Mouse (Mus musculus): ENCODE results near the gene Tsku. TPM values are rescaled to one million over a fixed set of nuclear protein-coding genes. Genes with fewer than 3 reads are reported as not detected.

Tsku gene
- polyA plus RNA-seq, 1 experiment from 2014 or later = 8.0 TPM

- Histone ChIP-seq H3K4me1 (ENCODE audit: control insufficient read depth, insufficient read depth, low read length) (no peaks in the 10 kb centered on the region), H3K27ac (ENCODE audit: low read length) (no peak overlapping the region), H3K9me3 (replicated peaks; ENCODE audit: control insufficient read depth, low read length, poor library complexity, severe bottlenecking) (no peaks in the 10 kb centered on the region), H3K36me3 (ENCODE audit: control insufficient read depth, insufficient read depth, low read length) (no peaks in the 10 kb centered on the region), H3K9ac (ENCODE audit: low read depth, low read length) (no peak overlapping the region), H3K4me3 (ENCODE audit: low read depth, low read length) (no peak overlapping the region), H3K4me2 (ENCODE audit: low read length) (no peak overlapping the region), H3K27me3 (ENCODE audit: control insufficient read depth, insufficient read depth, low read depth, low read length) (no peaks in the 10 kb centered on the region)
- no peak for ATAC-seq
- 83% methylated on average over 1 of the region's 1 CpGs for WGBS
Observed at GRCm38 (mm10) chr7:98324228-98324627, 36.9 kb downstream of the Tsku start.

GRCm38 (mm10) chr7:98323288-98324019 lies 37.7 kb downstream of the Tsku start:
- Histone ChIP-seq H3K9me3 (replicated peaks; ENCODE audit: control insufficient read depth, low read length, poor library complexity, severe bottlenecking) (no peaks in the 10 kb centered on the region), H3K27me3 (ENCODE audit: control insufficient read depth, insufficient read depth, low read depth, low read length) (no peaks in the 10 kb centered on the region), H3K4me2 (ENCODE audit: low read length) (no peak overlapping the region), H3K9ac (ENCODE audit: low read depth, low read length) (no peak overlapping the region), H3K36me3 (ENCODE audit: control insufficient read depth, insufficient read depth, low read length) (no peaks in the 10 kb centered on the region), H3K4me1 (ENCODE audit: control insufficient read depth, insufficient read depth, low read length) (no peaks in the 10 kb centered on the region), H3K4me3 (ENCODE audit: low read depth, low read length) (no peak overlapping the region), H3K27ac (ENCODE audit: low read length) (no peak overlapping the region)
- ATAC-seq = peak; percentile 68; the same call in 1 of the 2 replicates
- 24% methylated on average over 5 of the region's 5 CpGs for WGBS

GRCm38 (mm10) chr7:98322415-98322814 lies 38.7 kb downstream of the Tsku start:
- H3K9ac ChIP-seq (ENCODE audit: low read depth, low read length) = no peak overlapping the region
- no peak overlapping the region for H3K4me3 ChIP-seq (ENCODE audit: low read depth, low read length)
- no peaks in the 10 kb centered on the region for H3K4me1 ChIP-seq (ENCODE audit: control insufficient read depth, insufficient read depth, low read length)
- H3K27me3 ChIP-seq (ENCODE audit: control insufficient read depth, insufficient read depth, low read depth, low read length) = no peaks in the 10 kb centered on the region
- no peaks in the 10 kb centered on the region for H3K36me3 ChIP-seq (ENCODE audit: control insufficient read depth, insufficient read depth, low read length)
- 87% methylated on average over 3 of the region's 3 CpGs for WGBS
- no peak for ATAC-seq
- H3K9me3 ChIP-seq (replicated peaks; ENCODE audit: control insufficient read depth, low read length, poor library complexity, severe bottlenecking) = no peaks in the 10 kb centered on the region
- no peak overlapping the region for H3K4me2 ChIP-seq (ENCODE audit: low read length)
- no peak overlapping the region for H3K27ac ChIP-seq (ENCODE audit: low read length)

- H3K9me3 ChIP-seq (replicated peaks; ENCODE audit: control insufficient read depth, low read length, poor library complexity, severe bottlenecking) = no peaks in the 10 kb centered on the region
Observed at GRCm38 (mm10) chr7:98321083-98321482, 40.0 kb downstream of the Tsku start, which contains the start of gene Acer3. Acer3 (minus strand) TSS chr7:98321208.

GRCm38 (mm10) chr7:98320006-98320556 lies 41.0 kb downstream of the Tsku start:
- H3K27me3 ChIP-seq (ENCODE audit: control insufficient read depth, insufficient read depth, low read depth, low read length) = no peaks in the 10 kb centered on the region
- no peak overlapping the region for H3K9ac ChIP-seq (ENCODE audit: low read depth, low read length)
- H3K4me3 ChIP-seq (ENCODE audit: low read depth, low read length) = no peak overlapping the region
- no peaks in the 10 kb centered on the region for H3K36me3 ChIP-seq (ENCODE audit: control insufficient read depth, insufficient read depth, low read length)
- no peak overlapping the region for H3K27ac ChIP-seq (ENCODE audit: low read length)
- no peak for ATAC-seq
- no peaks in the 10 kb centered on the region for H3K4me1 ChIP-seq (ENCODE audit: control insufficient read depth, insufficient read depth, low read length)
- H3K9me3 ChIP-seq (replicated peaks; ENCODE audit: control insufficient read depth, low read length, poor library complexity, severe bottlenecking) = no peaks in the 10 kb centered on the region
- WGBS = 80% methylated on average over 7 of the region's 7 CpGs
- no peak overlapping the region for H3K4me2 ChIP-seq (ENCODE audit: low read length)

More at GRCm38 (mm10) chr7:98321083-98321482, 40.0 kb downstream of the Tsku start, which contains the start of gene Acer3:
- no peak within 1 kb of the TSS for H3K4me2 ChIP-seq (ENCODE audit: low read length)
- no peaks in the 10 kb centered on the region for H3K36me3 ChIP-seq (ENCODE audit: control insufficient read depth, insufficient read depth, low read length)
- no peak within 1 kb of the TSS for H3K27ac ChIP-seq (ENCODE audit: low read length)
- H3K9ac ChIP-seq (ENCODE audit: low read depth, low read length) = no peak within 1 kb of the TSS
- no peak for ATAC-seq
- WGBS = 84% methylated on average over 2 of the region's 2 CpGs
- H3K4me1 ChIP-seq (ENCODE audit: control insufficient read depth, insufficient read depth, low read length) = no peaks in the 10 kb centered on the region
- no peak within 1 kb of the TSS for H3K4me3 ChIP-seq (ENCODE audit: low read depth, low read length)
- H3K27me3 ChIP-seq (ENCODE audit: control insufficient read depth, insufficient read depth, low read depth, low read length) = no peaks in the 10 kb centered on the region

- Histone ChIP-seq H3K36me3 (ENCODE audit: control insufficient read depth, insufficient read depth, low read length) (no peaks in the 10 kb centered on the region), H3K4me1 (ENCODE audit: control insufficient read depth, insufficient read depth, low read length) (no peaks in the 10 kb centered on the region), H3K27ac (ENCODE audit: low read length) (no peak overlapping the region), H3K27me3 (ENCODE audit: control insufficient read depth, insufficient read depth, low read depth, low read length) (no peaks in the 10 kb centered on the region), H3K4me2 (ENCODE audit: low read length) (no peak overlapping the region), H3K9me3 (replicated peaks; ENCODE audit: control insufficient read depth, low read length, poor library complexity, severe bottlenecking) (no peaks in the 10 kb centered on the region), H3K4me3 (ENCODE audit: low read depth, low read length) (no peak overlapping the region), H3K9ac (ENCODE audit: low read depth, low read length) (no peak overlapping the region)
- ATAC-seq = no peak
- 39% methylated on average over 2 of the region's 2 CpGs for WGBS
Observed at GRCm38 (mm10) chr7:98316568-98316967, 44.6 kb downstream of the Tsku start.

GRCm38 (mm10) chr7:98315087-98315486 lies 46.0 kb downstream of the Tsku start:
- Histone ChIP-seq H3K4me2 (ENCODE audit: low read length) (no peak overlapping the region), H3K27me3 (ENCODE audit: control insufficient read depth, insufficient read depth, low read depth, low read length) (no peaks in the 10 kb centered on the region), H3K36me3 (ENCODE audit: control insufficient read depth, insufficient read depth, low read length) (no peaks in the 10 kb centered on the region), H3K9me3 (replicated peaks; ENCODE audit: control insufficient read depth, low read length, poor library complexity, severe bottlenecking) (no peaks in the 10 kb centered on the region), H3K27ac (ENCODE audit: low read length) (no peak overlapping the region), H3K9ac (ENCODE audit: low read depth, low read length) (no peak overlapping the region), H3K4me1 (ENCODE audit: control insufficient read depth, insufficient read depth, low read length) (no peaks in the 10 kb centered on the region), H3K4me3 (ENCODE audit: low read depth, low read length) (no peak overlapping the region)
- no peak for ATAC-seq
- 80% methylated on average over 2 of the region's 2 CpGs for WGBS

- Histone ChIP-seq H3K4me2 (ENCODE audit: low read length) (no peak overlapping the region), H3K4me1 (ENCODE audit: control insufficient read depth, insufficient read depth, low read length) (peaks cover 13% of the 10 kb centered on the region), H3K27me3 (ENCODE audit: control insufficient read depth, insufficient read depth, low read depth, low read length) (no peaks in the 10 kb centered on the region), H3K36me3 (ENCODE audit: control insufficient read depth, insufficient read depth, low read length) (no peaks in the 10 kb centered on the region), H3K9ac (ENCODE audit: low read depth, low read length) (no peak overlapping the region), H3K4me3 (ENCODE audit: low read depth, low read length) (no peak overlapping the region), H3K27ac (ENCODE audit: low read length) (no peak overlapping the region), H3K9me3 (replicated peaks; ENCODE audit: control insufficient read depth, low read length, poor library complexity, severe bottlenecking) (no peaks in the 10 kb centered on the region)
- WGBS = 71% methylated on average over 4 of the region's 4 CpGs
- ATAC-seq = no peak
Observed at GRCm38 (mm10) chr7:98312185-98312920, 48.8 kb downstream of the Tsku start.

GRCm38 (mm10) chr7:98310266-98310665 lies 50.9 kb downstream of the Tsku start:
- Histone ChIP-seq H3K27ac (ENCODE audit: low read length) (no peak overlapping the region), H3K4me2 (ENCODE audit: low read length) (no peak overlapping the region), H3K4me1 (ENCODE audit: control insufficient read depth, insufficient read depth, low read length) (peaks cover 13% of the 10 kb centered on the region), H3K36me3 (ENCODE audit: control insufficient read depth, insufficient read depth, low read length) (no peaks in the 10 kb centered on the region), H3K9me3 (replicated peaks; ENCODE audit: control insufficient read depth, low read length, poor library complexity, severe bottlenecking) (no peaks in the 10 kb centered on the region), H3K27me3 (ENCODE audit: control insufficient read depth, insufficient read depth, low read depth, low read length) (no peaks in the 10 kb centered on the region), H3K9ac (ENCODE audit: low read depth, low read length) (no peak overlapping the region), H3K4me3 (ENCODE audit: low read depth, low read length) (no peak overlapping the region)
- WGBS = 69% methylated on average over 6 of the region's 6 CpGs
- ATAC-seq = no peak
